Mouse (Mus musculus) embryo, embryonic 9.5 days (tissue): ENCODE data around the gene Cuedc2.
A peak's percentile ranks its signal among the peaks of the same experiment; 100 is the strongest.

Experiments
- DNase-seq: peaks from one replicate; pipeline ENCODE4 v3.0.0-alpha.2; 2017; ENCODE audit errors: extremely low spot score

The Cuedc2 gene

DNA sequence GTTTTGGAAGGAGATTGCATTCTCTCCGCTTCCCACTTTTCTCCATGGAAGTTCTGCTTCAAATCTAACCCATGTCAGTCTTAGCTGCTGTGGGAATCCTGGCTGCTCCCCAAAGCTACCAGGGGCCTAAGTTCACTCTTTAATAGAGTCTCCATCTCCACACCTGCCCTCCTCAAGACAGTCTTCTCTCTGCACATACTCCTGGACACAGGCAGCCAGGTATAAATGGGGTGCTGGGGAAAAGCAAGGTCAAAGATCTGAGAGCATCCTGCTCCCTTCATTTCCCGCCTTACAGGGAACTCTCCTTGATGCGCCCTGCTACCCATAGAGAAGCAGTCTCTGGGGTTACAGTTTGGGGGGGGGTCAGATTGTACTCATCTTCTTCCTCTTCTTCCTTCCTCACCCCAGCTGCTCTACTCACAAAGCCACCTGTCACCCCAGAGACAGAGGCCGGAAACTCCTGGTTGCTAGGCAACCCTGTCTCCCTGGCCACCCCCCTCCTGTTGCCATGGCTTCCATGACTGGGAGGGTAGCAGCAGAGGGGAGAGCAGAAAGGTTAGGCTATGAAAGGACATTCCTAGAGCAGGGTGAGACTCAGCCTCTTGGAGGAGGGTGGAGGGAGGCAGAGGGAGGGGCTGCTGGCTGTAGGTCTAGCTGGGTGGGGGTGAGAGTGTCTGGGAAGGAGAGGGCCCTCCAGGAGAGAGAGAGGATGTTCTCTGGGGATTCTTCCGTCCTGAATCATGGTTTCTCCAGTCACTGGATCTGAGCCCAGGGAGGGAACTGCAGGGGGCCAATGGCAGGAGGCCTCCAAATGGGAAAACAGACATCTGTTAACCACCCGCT lies 17.2 kb downstream of the Cuedc2 start:
- peak; percentile 55 for DNase-seq

DNA sequence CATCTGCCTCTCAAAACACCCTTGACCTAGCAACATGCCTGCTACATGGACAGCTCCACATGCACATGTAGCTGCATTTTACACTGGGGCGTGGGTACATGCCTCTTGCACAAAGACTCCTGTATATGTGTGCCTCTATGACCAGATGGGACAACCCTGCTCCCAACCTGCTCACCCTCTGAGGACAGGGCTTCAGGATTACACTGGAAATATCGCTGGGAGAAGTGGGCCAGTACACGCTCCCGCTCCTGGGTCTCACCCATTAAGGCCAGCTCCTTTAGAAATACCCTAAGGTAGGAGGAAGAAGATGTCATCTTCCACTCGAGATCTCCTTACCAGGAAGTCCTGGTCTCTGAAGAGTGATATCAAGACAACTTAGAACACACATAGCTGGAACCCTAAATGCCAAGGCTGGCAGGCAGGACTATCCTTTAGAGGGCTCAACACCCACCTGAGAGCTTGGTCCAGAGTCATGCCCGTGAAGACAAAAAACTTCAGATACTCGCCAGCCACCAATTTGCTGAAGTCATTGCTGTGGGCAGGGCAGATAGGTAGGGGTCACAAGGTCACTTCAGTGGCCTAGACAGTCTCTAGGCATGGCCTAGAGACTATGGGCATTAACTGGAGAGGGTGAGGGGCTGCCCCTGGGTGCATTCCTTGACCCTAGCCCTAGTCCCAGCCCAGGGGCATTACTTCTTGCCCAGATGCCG lies 18.3 kb downstream of the Cuedc2 start:
- no peak for DNase-seq

DNA sequence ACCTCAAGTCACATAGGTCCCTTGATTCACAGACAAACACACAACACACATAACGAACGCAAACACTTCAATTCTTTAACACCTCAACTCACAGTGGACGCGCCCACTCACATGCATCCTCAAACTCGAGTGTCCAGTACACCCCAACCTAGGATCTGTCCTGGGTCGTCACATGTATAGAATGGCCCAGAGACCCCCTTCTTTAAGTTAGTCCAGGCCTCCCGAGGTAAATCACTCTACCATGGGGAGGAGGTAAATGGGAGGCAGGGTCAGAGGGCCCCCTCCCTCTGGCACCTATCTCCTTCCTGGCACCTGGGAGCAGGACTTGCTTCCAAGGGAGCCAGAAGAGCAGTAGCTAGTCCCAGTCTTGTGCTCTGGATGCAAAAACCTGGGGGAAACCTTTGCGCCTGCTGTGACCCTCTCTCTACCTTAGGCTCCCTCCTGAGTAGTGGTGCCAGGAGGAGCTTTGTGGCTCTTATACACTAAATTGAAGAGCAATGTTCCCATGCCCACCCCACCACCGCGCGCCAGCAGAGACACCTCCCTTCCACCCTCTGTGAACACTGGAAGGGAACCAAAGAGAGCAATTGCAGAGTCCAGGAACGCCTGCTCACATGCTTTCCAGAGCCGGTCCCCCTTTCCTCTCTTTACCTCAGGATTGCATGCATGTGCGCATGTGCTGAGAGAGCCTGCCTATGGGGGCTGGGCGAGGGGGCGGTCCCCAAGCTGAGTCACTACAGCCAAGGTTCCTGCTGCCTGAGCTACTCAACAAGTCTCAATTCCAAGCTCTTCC lies 19.7 kb downstream of the Cuedc2 start:
- DNase-seq, result no peak

DNA sequence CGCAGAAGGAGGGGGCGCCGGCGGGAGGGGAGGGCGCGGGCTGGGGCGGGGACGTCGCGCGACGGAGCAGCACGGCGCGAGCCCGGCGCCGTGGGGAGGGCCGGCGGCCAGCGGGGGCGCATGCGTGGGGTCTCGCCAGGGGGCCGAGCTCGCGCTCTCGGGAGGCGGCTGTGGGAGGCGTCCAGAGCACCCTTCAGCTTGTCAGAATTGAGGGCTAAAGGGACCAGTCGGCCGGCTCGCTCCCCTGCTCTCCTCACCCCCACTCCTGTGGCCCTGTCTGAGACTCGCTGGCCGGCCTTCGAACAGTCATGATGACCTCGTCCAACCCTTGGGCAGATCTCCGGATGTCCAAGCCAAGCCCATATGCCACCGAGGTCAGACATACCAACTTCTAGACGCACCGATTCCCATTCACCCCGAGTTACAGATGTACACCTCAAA lies 20.5 kb downstream of the Cuedc2 start:
- DNase-seq, result no peak

DNA sequence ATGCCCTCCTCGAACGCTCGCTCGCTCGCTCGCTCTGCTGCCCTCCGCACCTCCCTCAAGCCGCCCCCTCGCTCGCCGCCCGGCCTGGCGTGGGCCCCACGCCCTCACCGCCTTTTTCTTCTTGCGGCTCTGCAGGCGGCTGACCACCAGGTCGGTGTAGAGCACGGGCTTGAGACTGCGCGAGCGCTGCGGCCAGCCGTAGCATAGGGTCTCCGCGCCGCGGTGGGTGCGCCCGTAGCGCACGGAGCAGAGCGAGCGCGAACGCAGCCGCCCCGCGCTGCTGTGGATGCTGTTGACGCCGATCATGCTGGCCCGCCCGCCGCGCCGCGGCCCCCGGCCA lies 21.0 kb downstream of the Cuedc2 start:
- no peak for DNase-seq

DNA sequence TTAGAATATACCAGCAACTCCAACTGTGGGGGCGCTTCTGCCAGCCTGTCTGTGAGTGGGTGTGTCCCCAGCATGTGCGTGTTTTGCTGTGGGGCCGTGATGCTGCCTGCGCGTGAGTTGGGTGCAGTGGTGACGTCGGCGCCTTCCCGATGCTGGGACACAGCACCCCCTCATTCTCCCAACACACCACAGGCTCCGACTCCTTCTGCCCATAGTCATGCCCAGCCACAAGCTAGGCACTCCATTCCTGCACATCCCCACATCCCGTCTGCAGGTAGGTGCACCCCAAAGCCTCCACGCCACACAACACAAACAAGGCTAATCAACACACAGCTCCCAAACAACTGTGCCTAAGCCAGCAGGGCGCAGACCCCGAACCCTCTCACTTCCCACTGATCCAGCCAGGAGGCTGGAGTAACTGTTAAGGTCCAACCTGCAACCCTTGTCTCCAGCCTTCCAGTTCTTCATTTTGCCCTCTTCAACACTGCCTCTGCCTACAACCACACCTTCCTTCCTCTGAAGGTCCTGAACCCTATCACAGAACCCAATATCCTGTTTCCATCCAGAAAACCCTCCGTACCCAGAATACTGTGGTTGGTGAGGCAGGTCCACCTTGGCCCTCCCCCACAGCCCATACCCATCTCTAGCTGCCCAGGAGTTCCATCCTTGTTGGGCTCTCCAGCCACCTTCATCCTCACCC lies 21.5 kb downstream of the Cuedc2 start:
- no peak for DNase-seq

DNA sequence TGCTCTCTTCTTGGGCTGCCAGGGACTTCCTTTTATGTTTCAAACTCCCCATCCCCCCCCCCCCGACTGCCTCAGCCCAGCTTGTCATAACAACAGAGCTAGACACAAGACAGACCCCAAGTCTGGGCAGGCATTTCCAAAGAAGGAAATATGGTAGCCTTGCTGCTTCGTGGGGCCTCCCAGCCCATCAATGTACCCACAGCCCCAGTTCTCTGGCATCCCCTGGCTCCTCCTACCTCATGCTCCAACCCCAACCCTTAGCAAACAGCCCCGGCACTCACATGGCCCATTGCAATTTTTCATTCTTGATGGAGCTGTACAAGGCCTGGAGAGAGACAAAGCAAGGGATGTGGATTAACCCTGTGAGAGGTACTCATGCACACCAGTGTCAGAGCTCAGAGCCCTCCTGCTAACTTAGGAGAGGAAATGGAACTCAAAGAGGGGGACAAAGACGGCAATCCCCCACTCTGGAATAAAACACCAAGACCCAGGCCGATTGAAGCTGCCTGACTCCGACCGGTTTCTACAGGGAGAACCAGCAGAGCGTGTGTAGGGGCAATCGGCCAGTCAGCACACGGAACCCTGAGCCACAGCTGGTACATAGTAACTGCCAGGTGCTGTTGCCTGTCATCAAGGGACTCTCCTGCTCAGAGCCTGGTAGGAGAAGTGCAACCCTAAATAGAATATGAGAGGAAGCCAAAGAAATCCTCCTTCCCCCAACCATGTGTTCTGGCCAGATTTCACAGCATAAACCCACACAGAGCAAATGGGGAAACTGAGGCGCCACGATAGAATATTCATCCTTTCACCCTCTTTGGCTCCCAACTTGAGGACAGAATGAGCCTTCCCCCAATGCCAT lies 22.5 kb downstream of the Cuedc2 start:
- no peak for DNase-seq

DNA sequence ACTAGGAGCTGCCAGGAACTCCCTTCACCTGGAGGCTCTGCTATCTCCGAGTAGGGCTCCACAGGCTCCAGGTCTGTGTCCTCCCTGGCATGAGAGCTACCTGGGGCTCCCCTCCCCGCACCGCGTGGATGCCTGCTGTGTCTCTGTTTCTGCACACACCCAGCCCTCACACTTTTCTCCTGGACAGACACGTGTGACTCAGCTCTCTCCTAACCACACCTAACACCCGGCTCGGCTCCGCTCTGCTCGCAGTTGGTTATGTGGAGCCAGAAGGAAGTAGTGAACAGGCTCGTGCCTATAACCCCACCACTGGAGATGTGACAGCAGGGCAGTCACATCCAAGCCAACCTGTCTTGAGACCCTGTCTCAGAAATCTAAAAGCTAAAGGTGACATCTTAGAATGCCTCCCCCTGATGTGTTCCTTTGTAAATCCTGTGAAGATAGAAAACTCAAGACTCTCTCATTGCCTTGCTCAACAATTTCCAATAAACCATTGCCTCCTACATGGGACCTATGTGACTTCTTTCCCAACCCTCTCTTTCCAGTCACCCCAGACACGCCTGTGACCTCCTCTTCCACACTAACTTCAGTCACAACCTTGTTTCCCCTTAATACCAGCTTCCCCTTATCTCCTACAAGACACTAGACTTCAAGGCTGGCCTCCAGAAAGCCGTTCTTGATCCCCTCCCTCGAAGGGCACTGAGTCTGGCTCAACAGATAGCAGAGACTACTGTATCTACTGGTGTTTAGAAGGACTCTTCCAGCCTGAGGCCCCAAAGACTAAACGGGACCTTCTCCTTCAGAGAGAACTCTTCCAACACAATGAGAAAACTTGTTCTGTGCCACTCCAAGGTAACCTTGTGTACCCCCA lies 23.4 kb downstream of the Cuedc2 start:
- DNase-seq, result no peak

DNA sequence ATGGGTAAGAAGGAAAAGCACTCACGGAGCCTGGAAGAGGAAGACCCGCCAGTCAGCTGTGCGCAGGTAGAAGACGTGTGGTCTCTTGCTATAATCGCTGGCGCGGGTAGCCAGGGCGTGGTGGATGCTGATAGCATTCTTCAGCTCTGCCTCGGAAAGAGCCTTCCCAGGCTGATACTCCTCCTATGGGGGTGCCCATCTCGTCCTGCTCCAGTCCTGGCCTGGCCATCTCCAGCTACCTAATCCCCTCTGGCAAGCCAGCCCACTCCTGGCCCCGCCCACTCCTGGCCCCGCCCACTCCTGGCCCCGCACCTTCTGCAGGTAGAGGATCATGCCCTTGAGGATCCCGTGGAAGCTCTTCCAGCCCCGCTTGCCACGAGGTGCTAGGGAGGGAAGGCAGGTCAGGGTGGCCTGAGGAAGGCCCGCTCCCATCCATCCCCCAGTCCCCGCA lies 24.3 kb downstream of the Cuedc2 start:
- no peak for DNase-seq

DNA sequence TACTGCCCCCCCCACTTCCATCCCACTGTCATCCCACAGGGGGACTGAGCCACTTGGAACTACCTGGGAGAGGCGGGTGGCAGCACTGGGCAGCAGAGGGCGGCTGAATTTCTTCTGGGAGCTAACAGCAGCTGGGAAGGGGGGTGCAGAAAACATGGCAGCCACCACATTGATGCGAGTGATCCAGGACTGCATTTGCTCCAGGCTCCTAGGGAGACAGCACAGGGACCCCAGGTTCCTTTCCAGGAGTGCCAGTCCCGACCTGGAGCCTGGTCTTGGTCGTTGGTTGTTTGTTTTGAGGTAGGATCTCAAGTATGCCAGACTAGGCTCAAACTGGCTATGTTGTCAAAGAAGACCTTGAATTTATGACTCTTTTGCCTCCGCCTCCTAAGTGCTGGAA lies 24.9 kb downstream of the Cuedc2 start:
- DNase-seq, result no peak

DNA sequence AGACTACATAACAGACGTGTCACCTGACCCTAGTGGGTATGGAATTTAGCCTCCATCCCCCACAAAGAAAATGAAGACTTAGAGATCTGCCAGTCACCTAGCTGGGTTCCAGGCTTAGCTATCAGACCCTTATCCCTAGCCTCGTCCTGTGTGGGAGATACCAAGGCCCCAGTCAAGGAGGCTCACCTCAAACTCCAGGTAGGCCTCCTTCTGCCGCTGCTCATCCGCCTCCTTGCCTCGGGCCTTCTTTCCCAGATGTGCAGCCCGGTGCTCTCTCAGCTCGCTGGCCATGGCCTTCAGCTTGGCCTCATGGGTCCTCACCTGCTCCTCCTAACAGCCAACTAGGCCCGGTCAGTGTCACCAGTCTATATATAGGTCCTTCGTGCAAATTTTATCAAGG lies 25.4 kb downstream of the Cuedc2 start:
- no peak for DNase-seq

DNA sequence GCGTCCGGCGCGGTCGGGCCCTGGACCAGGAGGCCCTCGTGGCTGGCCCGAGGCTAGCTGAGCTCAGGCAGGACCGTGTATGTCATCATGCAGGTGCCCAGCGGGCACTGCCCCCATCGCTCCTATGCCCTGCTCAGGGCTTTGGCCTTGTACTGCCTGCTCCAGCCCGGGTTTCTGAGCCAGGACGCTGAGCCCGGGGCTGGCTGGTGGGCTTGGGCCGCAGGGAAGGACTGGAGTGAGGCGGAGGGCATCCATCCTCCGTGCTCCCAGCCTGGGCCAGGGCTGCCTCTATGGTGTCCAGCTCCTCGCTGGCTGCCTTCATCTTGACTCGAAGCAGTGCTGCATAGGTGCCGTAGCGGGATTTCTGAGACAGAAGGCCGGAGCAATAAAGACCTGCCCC lies 25.9 kb downstream of the Cuedc2 start:
- no peak for DNase-seq

DNA sequence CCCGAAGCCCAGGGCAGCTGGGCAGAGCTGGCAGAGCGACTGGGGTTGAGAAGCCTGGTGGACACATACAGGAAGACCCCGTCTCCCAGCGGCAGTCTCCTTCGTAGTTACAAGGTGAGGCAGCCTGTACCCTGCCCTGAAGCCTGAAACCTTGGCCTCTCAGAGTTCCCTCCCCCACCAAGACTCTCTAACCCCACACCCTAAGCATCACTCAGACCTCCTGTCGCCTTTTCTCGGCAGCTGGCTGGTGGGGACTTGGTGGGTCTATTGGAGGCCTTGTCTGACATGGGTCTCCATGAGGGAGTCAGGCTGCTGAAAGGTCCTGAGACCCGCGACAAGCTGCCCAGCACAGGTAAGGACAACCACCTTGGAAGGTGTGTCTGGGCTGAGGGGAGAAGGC lies 27.2 kb downstream of the Cuedc2 start:
- no peak for DNase-seq

DNA sequence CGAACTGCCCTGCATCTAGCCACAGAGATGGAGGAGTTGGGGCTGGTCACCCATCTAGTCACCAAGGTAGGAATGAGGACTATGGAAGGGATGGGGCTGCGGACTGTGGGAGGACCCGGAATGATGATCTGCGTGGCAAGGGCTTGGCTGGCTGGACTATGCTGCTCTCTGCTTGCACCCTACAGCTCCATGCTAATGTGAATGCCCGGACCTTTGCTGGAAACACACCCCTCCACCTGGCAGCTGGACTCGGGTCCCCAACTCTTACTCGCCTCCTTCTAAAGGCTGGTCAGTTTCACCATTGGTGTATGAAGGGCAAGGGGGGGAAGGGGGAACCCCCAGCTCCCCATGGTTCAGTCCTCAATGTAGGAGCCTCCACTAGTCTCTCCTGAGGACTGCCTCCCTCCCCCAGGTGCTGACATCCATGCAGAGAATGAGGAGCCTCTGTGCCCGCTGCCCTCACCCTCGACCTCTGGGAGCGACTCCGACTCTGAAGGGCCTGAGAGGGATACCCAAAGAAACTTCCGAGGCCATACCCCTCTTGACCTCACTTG lies 28.1 kb downstream of the Cuedc2 start:
- DNase-seq, result no peak

DNA sequence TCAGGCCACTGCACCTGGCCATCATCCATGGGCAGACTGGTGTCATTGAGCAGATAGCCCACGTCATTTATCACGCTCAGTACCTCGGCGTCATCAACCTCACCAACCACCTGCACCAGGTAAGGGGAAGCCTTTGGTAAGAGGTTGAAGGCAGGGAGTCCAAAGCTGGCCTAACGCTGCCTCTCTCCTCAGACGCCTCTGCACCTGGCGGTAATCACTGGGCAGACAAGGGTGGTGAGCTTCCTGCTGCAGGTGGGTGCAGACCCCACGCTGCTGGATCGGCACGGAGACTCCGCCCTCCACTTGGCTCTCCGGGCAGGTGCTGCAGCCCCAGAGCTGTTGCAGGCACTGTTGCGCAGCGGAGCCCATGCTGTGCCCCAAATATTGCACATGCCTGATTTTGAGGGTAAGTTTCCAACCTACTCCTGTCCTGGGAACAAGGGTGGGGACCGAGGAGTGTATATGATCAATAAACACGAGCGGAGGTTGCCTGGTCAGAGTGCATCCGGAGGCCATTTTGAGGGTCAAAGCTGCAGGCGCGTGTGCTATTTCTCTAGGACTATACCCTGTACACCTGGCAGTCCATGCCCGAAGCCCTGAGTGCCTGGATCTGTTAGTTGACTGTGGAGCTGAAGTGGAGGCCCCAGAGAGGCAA lies 28.7 kb downstream of the Cuedc2 start:
- DNase-seq, result no peak

DNA sequence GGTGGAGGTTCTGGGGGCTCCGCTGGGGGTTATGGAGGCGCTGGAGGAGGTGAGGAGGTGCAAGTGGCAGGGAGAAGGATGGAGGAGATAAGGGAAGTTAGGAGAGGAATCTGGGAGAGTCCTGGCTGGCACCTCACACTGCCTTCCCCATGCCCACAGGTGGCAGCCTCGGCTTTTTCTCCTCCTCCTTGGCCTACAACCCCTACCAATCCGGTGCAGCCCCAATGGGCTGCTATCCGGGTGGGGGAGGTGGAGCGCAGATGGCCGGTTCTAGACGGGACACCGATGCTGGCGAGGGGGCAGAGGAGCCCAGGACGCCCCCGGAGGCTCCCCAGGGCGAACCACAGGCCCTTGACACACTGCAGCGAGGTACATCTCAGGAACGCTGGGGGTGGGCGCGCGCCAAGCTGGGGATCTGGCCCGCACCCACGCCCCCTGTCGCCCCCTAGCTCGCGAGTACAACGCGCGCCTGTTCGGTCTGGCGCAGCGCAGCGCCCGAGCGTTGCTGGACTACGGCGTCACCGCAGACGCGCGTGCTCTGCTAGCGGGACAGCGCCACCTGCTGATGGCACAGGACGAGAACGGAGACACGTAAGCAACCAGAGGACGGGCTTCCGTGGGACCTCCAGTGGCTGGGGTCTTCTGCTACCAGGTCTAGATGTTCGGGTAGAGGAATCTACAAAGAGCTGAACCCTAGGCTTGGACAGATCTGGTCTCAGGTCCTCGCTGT lies 29.6 kb downstream of the Cuedc2 start:
- DNase-seq, result peak; percentile 86

DNA sequence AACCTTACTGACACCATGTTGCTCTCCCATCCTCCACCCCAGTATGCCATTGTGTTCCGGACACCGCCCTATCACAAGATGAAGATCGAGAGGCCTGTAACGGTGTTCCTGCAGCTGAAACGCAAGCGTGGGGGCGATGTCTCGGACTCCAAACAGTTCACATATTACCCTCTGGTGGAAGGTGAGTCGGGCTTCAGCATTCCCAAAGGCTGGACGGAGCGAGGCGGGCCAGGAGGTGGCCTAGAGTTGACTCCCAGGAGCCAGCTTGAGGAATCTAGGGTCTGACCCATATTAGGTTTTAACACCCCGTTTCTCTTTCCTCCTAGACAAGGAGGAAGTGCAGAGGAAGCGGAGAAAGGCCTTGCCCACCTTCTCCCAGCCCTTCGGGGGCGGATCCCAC lies 30.2 kb downstream of the Cuedc2 start:
- no peak for DNase-seq

DNA sequence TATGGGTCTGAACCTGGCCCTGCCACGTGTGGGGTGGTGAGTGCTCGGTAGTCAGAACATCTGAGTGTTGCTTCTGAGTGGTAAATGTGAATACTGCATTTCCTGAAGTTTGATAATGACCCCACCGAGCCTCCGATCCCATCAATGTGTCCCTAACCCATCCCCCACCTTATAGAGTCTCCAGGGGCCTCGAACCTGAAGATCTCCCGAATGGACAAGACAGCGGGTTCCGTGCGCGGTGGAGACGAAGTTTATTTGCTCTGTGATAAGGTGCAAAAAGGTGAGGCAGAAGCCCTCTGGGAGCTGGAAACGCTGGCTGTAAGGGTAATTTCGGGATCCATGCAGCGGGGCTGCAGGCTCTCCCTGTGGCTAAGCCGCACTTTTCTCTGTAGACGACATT lies 30.7 kb downstream of the Cuedc2 start:
- DNase-seq, result no peak
